Mouse (Mus musculus) right cerebral cortex, adult 2 months (tissue): Measurements from ENCODE around the gene Itm2b.

ENCODE experiments used
- DNase-seq, 2 experiments: peaks; one replicate each; pipeline ENCODE4 v3.0.0; 2021 to 2022; ENCODE audit warnings: low spot score in 2 of 2

The Itm2b gene

GRCm38 (mm10) chr14:73384913-73385719, at the start of gene Itm2b:
Gene Itm2b (minus strand): TSS chr14:73385289.
- DNase-seq: peak; percentile 76 to 78

GRCm38 (mm10) chr14:73433487-73433886, 48.4 kb upstream of the Itm2b start:
- no peak for DNase-seq

- peak in 1 of 2 experiments; percentile 21 for DNase-seq
Observed at GRCm38 (mm10) chr14:73430571-73430970, 45.5 kb upstream of the Itm2b start.

GRCm38 (mm10) chr14:73425571-73426041, 40.5 kb upstream of the Itm2b start:
- DNase-seq: no peak

- DNase-seq: no peak
Observed at GRCm38 (mm10) chr14:73424961-73425360, 39.9 kb upstream of the Itm2b start.

GRCm38 (mm10) chr14:73423542-73423941, 38.5 kb upstream of the Itm2b start:
- DNase-seq: no peak

GRCm38 (mm10) chr14:73422621-73423020, 37.5 kb upstream of the Itm2b start:
- no peak for DNase-seq

GRCm38 (mm10) chr14:73421580-73421979, 36.5 kb upstream of the Itm2b start:
- no peak for DNase-seq

- DNase-seq: no peak
Observed at GRCm38 (mm10) chr14:73420138-73420745, 35.2 kb upstream of the Itm2b start.

GRCm38 (mm10) chr14:73416511-73416910, 31.4 kb upstream of the Itm2b start:
- DNase-seq: no peak

GRCm38 (mm10) chr14:73415376-73416035, 30.4 kb upstream of the Itm2b start:
- DNase-seq: no peak

- DNase-seq: no peak
Observed at GRCm38 (mm10) chr14:73411729-73412128, 26.6 kb upstream of the Itm2b start.

GRCm38 (mm10) chr14:73410083-73410482, 25.0 kb upstream of the Itm2b start:
- no peak for DNase-seq

- no peak for DNase-seq
Observed at GRCm38 (mm10) chr14:73408223-73408845, 23.2 kb upstream of the Itm2b start.

GRCm38 (mm10) chr14:73404016-73404415, 18.9 kb upstream of the Itm2b start:
- no peak for DNase-seq

- no peak for DNase-seq
Observed at GRCm38 (mm10) chr14:73403351-73403750, 18.3 kb upstream of the Itm2b start.

GRCm38 (mm10) chr14:73402296-73403035, 17.4 kb upstream of the Itm2b start:
- DNase-seq: no peak

GRCm38 (mm10) chr14:73401408-73401807, 16.3 kb upstream of the Itm2b start:
- DNase-seq: no peak

GRCm38 (mm10) chr14:73399866-73400618, 15.0 kb upstream of the Itm2b start:
- DNase-seq: no peak

- no peak for DNase-seq
Observed at GRCm38 (mm10) chr14:73398367-73398996, 13.4 kb upstream of the Itm2b start.
